Mouse (Mus musculus): ENCODE results near the gene Thsd7b. TPM values are rescaled to one million over a fixed set of nuclear protein-coding genes. Genes with fewer than 3 reads are reported as not detected.

Thsd7b gene
- total RNA-seq, 2 experiments from 2014 or later: 15.2 to 18.6 TPM

GRCm38 (mm10) chr1:129516379-129516778 is 243.3 kb downstream of the Thsd7b start:
- no peak for DNase-seq (ENCODE audit: extremely low spot score in 1 of 2, low spot score in 1 of 2)

- peak in 1 of 2 experiments; percentile 12 for DNase-seq (ENCODE audit: extremely low spot score in 1 of 2, low spot score in 1 of 2)
Measured at GRCm38 (mm10) chr1:129519751-129520150, 246.6 kb downstream of the Thsd7b start.

GRCm38 (mm10) chr1:129526967-129527366 is 253.9 kb downstream of the Thsd7b start:
- no peak for DNase-seq (ENCODE audit: extremely low spot score in 1 of 2, low spot score in 1 of 2)

GRCm38 (mm10) chr1:129532206-129532605 is 259.1 kb downstream of the Thsd7b start:
- DNase-seq (ENCODE audit: extremely low spot score in 1 of 2, low spot score in 1 of 2): no peak

GRCm38 (mm10) chr1:129538508-129538907 is 265.4 kb downstream of the Thsd7b start:
- DNase-seq (ENCODE audit: extremely low spot score in 1 of 2, low spot score in 1 of 2): no peak

- no peak for DNase-seq (ENCODE audit: extremely low spot score in 1 of 2, low spot score in 1 of 2)
Measured at GRCm38 (mm10) chr1:129538970-129539369, 265.9 kb downstream of the Thsd7b start.

- DNase-seq (ENCODE audit: extremely low spot score in 1 of 2, low spot score in 1 of 2): no peak
Measured at GRCm38 (mm10) chr1:129540751-129541150, 267.6 kb downstream of the Thsd7b start.

GRCm38 (mm10) chr1:129542563-129543146 is 269.6 kb downstream of the Thsd7b start:
- no peak for DNase-seq (ENCODE audit: extremely low spot score in 1 of 2, low spot score in 1 of 2)

GRCm38 (mm10) chr1:129543169-129543568 is 270.1 kb downstream of the Thsd7b start:
- no peak for DNase-seq (ENCODE audit: extremely low spot score in 1 of 2, low spot score in 1 of 2)

- DNase-seq (ENCODE audit: extremely low spot score in 1 of 2, low spot score in 1 of 2): no peak
Measured at GRCm38 (mm10) chr1:129558054-129558453, 285.0 kb downstream of the Thsd7b start.

GRCm38 (mm10) chr1:129559137-129559536 is 286.0 kb downstream of the Thsd7b start:
- DNase-seq (ENCODE audit: extremely low spot score in 1 of 2, low spot score in 1 of 2): no peak

- DNase-seq (ENCODE audit: extremely low spot score in 1 of 2, low spot score in 1 of 2): no peak
Measured at GRCm38 (mm10) chr1:129559812-129560211, 286.7 kb downstream of the Thsd7b start.

- DNase-seq (ENCODE audit: extremely low spot score in 1 of 2, low spot score in 1 of 2): no peak
Measured at GRCm38 (mm10) chr1:129562707-129563106, 289.6 kb downstream of the Thsd7b start.

GRCm38 (mm10) chr1:129570522-129570921 is 297.4 kb downstream of the Thsd7b start:
- DNase-seq (ENCODE audit: extremely low spot score in 1 of 2, low spot score in 1 of 2): no peak

- DNase-seq (ENCODE audit: extremely low spot score in 1 of 2, low spot score in 1 of 2): no peak
Measured at GRCm38 (mm10) chr1:129579955-129580354, 306.9 kb downstream of the Thsd7b start.

- DNase-seq (ENCODE audit: extremely low spot score in 1 of 2, low spot score in 1 of 2): no peak
Measured at GRCm38 (mm10) chr1:129586635-129587034, 313.5 kb downstream of the Thsd7b start.

- DNase-seq (ENCODE audit: extremely low spot score in 1 of 2, low spot score in 1 of 2): no peak
Measured at GRCm38 (mm10) chr1:129589366-129590002, 316.4 kb downstream of the Thsd7b start.

- DNase-seq (ENCODE audit: extremely low spot score in 1 of 2, low spot score in 1 of 2): no peak
Measured at GRCm38 (mm10) chr1:129595447-129595846, 322.3 kb downstream of the Thsd7b start.

- DNase-seq (ENCODE audit: extremely low spot score in 1 of 2, low spot score in 1 of 2): no peak
Measured at GRCm38 (mm10) chr1:129600933-129601332, 327.8 kb downstream of the Thsd7b start.

GRCm38 (mm10) chr1:129602284-129602683 is 329.2 kb downstream of the Thsd7b start:
- no peak for DNase-seq (ENCODE audit: extremely low spot score in 1 of 2, low spot score in 1 of 2)

- DNase-seq (ENCODE audit: extremely low spot score in 1 of 2, low spot score in 1 of 2): no peak
Measured at GRCm38 (mm10) chr1:129608395-129608794, 335.3 kb downstream of the Thsd7b start.

- no peak for DNase-seq (ENCODE audit: extremely low spot score in 1 of 2, low spot score in 1 of 2)
Measured at GRCm38 (mm10) chr1:129616080-129616479, 343.0 kb downstream of the Thsd7b start.
